Mouse (Mus musculus) limb, embryonic 14.5 days (tissue): ENCODE results near the gene Tigit. TPM values are rescaled to one million over a fixed set of nuclear protein-coding genes. Genes with fewer than 3 reads are reported as not detected.

Source experiments
- ATAC-seq: fragments of 200-750 bp; cut with Nextera tagmentation; 2 replicates; pipeline ENCODE4 v1.8.0; 2017; ENCODE audit warnings: low read depth, moderate number of reproducible peaks, moderate TSS enrichment; ENCODE audit not compliant: low FRiP score
- DNase-seq: peaks from one replicate; pipeline ENCODE4 v3.0.0-alpha.2; 2015; ENCODE audit warnings: low spot score
- H3K27ac ChIP-seq: fragments of 300-500 bp; sonication (generic); replicated peaks from 2 replicates; pipeline ENCODE4 v1.5.1; 2014; ENCODE audit warnings: low read depth, mild to moderate bottlenecking, low read length, moderate library complexity, mixed read lengths
- H3K27me3 ChIP-seq: fragments of 300-500 bp; sonication (generic); 2 replicates; pipeline ENCODE4 v1.6.1; 2014; ENCODE audit warnings: low read length, mixed read lengths; ENCODE audit not compliant: control insufficient read depth, insufficient read depth
- H3K36me3 ChIP-seq: fragments of 300-500 bp; sonication (generic); 2 replicates; pipeline ENCODE4 v1.6.1; 2014; ENCODE audit warnings: mild to moderate bottlenecking, low read length, moderate library complexity, mixed read lengths; ENCODE audit not compliant: control insufficient read depth, insufficient read depth
- H3K4me1 ChIP-seq: fragments of 300-500 bp; sonication (generic); 2 replicates; pipeline ENCODE4 v1.6.1; 2014; ENCODE audit warnings: antibody characterized with exemption, low read length, mixed read lengths; ENCODE audit not compliant: control insufficient read depth, insufficient read depth
- H3K4me2 ChIP-seq: fragments of 300-500 bp; sonication (generic); replicated peaks from 2 replicates; pipeline ENCODE4 v1.6.1; 2014; ENCODE audit warnings: low read depth, mild to moderate bottlenecking, low read length, moderate library complexity; ENCODE audit not compliant: severe bottlenecking
- H3K4me3 ChIP-seq: fragments of 300-500 bp; sonication (generic); replicated peaks from 2 replicates; pipeline ENCODE4 v1.5.1; 2014; ENCODE audit warnings: low read length
- H3K9ac ChIP-seq: fragments of 300-500 bp; sonication (generic); 2 replicates; pipeline ENCODE4 v1.6.1; 2014; ENCODE audit warnings: mild to moderate bottlenecking, low read depth, low read length, moderate library complexity; ENCODE audit not compliant: severe bottlenecking
- H3K9me3 ChIP-seq: fragments of 300-500 bp; sonication (generic); 2 replicates; pipeline ENCODE4 v1.6.1; 2016; ENCODE audit warnings: low read length; ENCODE audit not compliant: control insufficient read depth
- POLR2A ChIP-seq: fragments of 200-500 bp; IDR thresholded peaks from 2 replicates; pipeline ENCODE4 v1.8.0; 2012; ENCODE audit warnings: inconsistent platforms, mild to moderate bottlenecking, moderate library complexity, borderline replicate concordance; ENCODE audit not compliant: insufficient read depth, insufficient read length; ENCODE audit errors: extremely low read depth
- WGBS: fragments of 180-500 bp; shearing (Covaris S2); extraction: QIAGEN DNeasy Blood & Tissue Kit; methylation state at CpG from one replicate; pipeline ENCODE4 v1.1.7; 2014; 5-methylcytosine and 5-hydroxymethylcytosine counted together
- polyA plus RNA-seq, 2 experiments: library from polyadenylated mRNA; depleted of rRNA in 1 of 2; stranded (reverse) in 1 of 2; unstranded in 1 of 2; fragments of >200 nt; fragmentation: Nextera tagmentation in 1 of 2; extraction: Ambion mirVana in 1 of 2; gene quantifications; 2 replicates each; pipeline versions ENCODE4 v1.2.1 to v1.2.3; 2012 to 2014

Tigit gene
- polyA plus RNA-seq, 2 experiments, result not detected

- Histone ChIP-seq H3K27me3 (no peaks in the 10 kb centered on the region), H3K9ac (no peak overlapping the region), H3K9me3 (no peaks in the 10 kb centered on the region), H3K4me3 (no peak overlapping the region), H3K4me1 (0 out of 2 replicates have a peak, but pooled peaks cover 5% of the 10 kb centered on the region), H3K27ac (no peak overlapping the region), H3K36me3 (no peaks in the 10 kb centered on the region), H3K4me2 (no peak overlapping the region)
- DNase-seq (no peak), ATAC-seq (no peak)
- WGBS, result 73% methylated on average over 15 of the region's 15 CpGs
- TF ChIP-seq POLR2A, result no peak
These were observed 45.1 kb upstream of the Tigit start for GRCm38 (mm10) chr16:43709062-43709413.

GRCm38 (mm10) chr16:43708335-43709061 is 44.6 kb upstream of the Tigit start:
- no peaks in the 10 kb centered on the region for H3K36me3 ChIP-seq
- no peak overlapping the region for H3K4me2 ChIP-seq
- WGBS, result 58% methylated on average over 13 of the region's 13 CpGs

DNA sequence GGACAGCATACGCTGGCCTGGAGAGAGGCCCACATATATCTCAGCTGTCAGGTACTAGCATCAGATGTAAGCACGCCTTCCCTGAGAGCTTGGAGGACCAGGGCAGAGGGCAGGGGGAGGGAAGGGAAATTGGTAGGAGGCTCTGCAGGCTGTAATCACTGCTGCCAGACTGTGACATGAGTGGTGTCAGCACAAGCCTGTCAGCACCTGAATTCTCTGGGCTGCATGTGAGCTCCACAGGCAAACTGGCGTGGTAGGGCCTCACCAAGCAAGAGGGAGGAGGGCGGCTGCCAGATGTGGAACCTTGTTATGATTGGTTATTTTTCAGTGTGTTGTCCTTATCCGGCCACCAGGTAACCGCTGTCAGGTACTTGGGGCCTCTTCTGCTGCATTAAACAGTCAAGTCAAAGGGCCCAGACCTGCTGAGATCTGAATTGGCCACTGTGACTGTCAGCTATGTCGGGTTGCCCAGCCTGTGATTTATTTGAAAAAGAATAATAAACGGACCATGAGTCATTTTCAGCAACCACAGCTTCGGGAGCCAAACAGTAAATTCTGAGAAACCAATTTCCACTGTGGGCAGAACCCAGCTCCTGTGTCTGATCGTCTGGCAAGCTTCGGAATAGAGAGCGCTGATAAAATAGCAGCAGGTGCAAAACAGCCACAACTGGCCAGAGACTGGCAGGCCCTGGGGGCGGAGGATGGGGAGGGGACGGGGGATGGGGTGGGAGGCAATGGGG is 38.0 kb upstream of the Tigit start:
- no peaks in the 10 kb centered on the region for H3K36me3 ChIP-seq
- H3K4me2 ChIP-seq, result no peak overlapping the region
- no peak for ATAC-seq
- no peak overlapping the region for H3K9ac ChIP-seq
- 46% methylated on average over 14 of the region's 14 CpGs for WGBS
- H3K9me3 ChIP-seq, result no peaks in the 10 kb centered on the region
- no peak overlapping the region for H3K27ac ChIP-seq
- no peak overlapping the region for H3K4me3 ChIP-seq
- no peaks in the 10 kb centered on the region for H3K4me1 ChIP-seq
- no peak for TF ChIP-seq POLR2A
- H3K27me3 ChIP-seq, result no peaks in the 10 kb centered on the region
- DNase-seq, result no peak

More at GRCm38 (mm10) chr16:43708335-43709061, 44.6 kb upstream of the Tigit start:
- Histone ChIP-seq H3K4me1 (0 out of 2 replicates have a peak, but pooled peaks cover 5% of the 10 kb centered on the region), H3K27ac (no peak overlapping the region), H3K4me3 (no peak overlapping the region), H3K9ac (no peak overlapping the region), H3K27me3 (no peaks in the 10 kb centered on the region), H3K9me3 (no peaks in the 10 kb centered on the region)
- no peak for DNase-seq
- no peak for ATAC-seq
- no peak for TF ChIP-seq POLR2A

DNA sequence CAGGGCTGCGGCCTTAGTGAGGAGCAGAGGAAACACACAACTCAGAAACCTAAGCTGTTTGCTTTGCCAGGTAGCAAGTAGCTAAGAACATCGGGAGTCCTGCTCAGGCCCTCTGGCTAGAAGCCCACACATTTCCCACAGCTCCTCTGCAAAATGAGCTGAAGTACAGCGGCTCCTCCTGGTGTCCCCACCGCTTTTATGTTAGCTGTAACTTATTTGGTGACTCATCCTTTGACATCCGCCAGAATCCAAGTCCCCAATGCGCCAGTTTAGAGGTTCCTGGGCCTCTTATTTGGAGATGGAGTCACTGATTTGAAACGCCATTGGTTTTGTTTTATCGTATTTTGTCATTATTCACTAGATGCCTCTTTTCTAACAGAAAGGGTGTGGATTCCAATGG is 36.6 kb upstream of the Tigit start:
- Histone ChIP-seq H3K27me3 (no peaks in the 10 kb centered on the region), H3K9me3 (no peaks in the 10 kb centered on the region), H3K4me2 (no peak overlapping the region), H3K9ac (no peak overlapping the region), H3K36me3 (no peaks in the 10 kb centered on the region), H3K4me3 (no peak overlapping the region), H3K4me1 (no peaks in the 10 kb centered on the region), H3K27ac (no peak overlapping the region)
- no peak for TF ChIP-seq POLR2A
- ATAC-seq (no peak), DNase-seq (no peak)
- WGBS, result 86% methylated on average over 8 of the region's 8 CpGs

- Histone ChIP-seq H3K4me3 (no peak overlapping the region), H3K9me3 (no peaks in the 10 kb centered on the region), H3K27me3 (no peaks in the 10 kb centered on the region), H3K27ac (no peak overlapping the region), H3K4me1 (no peaks in the 10 kb centered on the region), H3K4me2 (no peak overlapping the region), H3K9ac (no peak overlapping the region), H3K36me3 (no peaks in the 10 kb centered on the region)
- DNase-seq (no peak), ATAC-seq (no peak)
- WGBS, result 81% methylated on average over 14 of the region's 14 CpGs
- no peak for TF ChIP-seq POLR2A
These were observed 35.0 kb upstream of the Tigit start for GRCm38 (mm10) chr16:43698735-43699649.
